Mouse (Mus musculus) gastrocnemius, postnatal 25 days (tissue): Measurements from ENCODE around the gene Insl6. TPM values are rescaled to one million over a fixed set of nuclear protein-coding genes. Genes with fewer than 3 reads are reported as not detected.

ENCODE experiments used
- DNase-seq: peaks from one replicate; pipeline ENCODE4 v3.0.0; 2022
- total RNA-seq, 2 experiments: library from RNA; stranded (reverse); gene quantifications; 1 replicate in 1 of 2; 2 replicates in 1 of 2; pipeline ENCODE4 v1.2.3; 2021

Insl6 gene
- total RNA-seq, 2 experiments from 2014 or later = not detected

DNA sequence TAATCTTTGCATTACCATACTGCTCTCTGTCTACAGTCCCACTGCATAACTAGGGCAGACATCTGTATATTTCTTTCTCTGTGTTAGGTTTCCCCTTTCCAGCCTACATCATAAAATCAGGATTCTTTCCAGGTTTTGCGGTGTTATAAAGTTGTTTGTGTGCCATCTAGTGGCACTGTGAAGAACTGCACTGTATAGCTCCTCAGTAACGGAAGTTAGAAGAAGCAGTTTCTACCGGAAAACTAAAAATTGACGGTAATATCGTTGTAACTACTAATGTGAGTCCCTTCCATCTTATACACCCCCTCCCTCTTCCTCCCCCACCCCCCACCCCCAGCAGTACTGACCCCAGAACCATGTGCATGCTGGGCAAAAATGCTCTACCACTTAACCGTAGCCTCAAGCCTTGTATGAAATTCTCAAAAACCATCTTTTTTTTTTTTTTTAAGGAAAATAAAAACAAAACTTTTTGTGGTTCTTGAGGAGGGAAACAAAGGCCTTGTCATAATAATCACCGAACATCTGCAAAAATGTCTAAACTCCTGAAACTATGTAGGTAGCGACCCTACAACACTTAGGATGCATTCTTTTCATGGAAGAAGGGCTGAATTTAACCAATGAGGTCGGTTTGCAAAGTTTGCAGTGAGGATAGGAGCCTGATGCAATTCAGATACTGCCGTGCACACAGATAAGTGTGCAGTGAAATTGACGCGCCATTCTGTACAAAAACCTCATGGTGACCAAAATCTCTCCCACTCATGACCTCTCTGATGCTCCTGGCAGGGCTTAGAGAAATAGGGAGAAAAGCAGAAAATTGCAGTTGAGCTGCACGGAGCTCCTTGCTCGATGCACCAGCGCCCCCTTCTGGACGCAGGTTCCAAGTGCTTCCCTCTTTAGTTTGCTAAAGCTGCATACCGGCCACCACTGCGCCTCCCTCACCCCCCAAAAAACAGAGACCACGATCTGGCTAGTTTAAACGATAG lies 30.0 kb upstream of the Insl6 start:
- DNase-seq = peak; percentile 65

DNA sequence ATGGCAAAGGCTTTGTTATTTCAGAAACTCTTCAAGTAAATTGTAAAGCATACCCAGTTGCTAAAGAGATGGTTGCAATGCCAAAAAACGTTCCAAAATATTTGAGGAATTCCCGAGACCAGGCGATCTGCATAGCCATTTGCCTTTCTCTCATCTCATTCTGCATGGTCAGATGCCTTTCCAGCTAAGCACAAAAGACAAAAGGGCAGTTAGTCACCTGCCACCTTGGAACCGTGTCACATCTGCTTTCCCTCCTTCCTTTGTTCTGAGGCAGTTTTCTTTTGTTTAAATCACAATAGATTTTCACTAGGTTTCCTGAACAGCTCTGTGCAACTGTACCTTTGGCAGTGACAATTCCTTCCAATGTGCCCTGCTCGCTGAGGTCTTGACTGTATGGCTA lies 25.8 kb upstream of the Insl6 start:
- DNase-seq = no peak

DNA sequence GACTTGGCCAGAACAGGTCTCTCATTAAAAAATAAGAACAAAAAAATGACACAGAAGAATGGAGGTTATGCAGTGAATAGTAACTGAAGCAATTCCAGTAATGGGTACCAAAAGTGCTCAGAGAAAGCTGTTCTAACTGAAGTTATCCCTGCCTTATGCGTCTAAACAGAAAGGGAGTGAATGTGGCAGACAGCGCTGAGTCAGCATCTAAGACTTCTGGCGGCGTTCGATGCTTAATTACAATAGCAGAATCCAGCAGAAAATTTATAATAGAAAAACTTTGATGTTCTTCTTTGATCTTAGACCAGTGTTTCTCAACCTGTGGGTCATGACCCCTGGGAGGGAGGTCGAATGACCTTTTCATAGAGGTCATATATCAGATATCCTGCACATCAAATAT lies 20.5 kb upstream of the Insl6 start:
- no peak for DNase-seq

- no peak for DNase-seq
Observed at GRCm38 (mm10) chr19:29344868-29345267, 19.7 kb upstream of the Insl6 start.

DNA sequence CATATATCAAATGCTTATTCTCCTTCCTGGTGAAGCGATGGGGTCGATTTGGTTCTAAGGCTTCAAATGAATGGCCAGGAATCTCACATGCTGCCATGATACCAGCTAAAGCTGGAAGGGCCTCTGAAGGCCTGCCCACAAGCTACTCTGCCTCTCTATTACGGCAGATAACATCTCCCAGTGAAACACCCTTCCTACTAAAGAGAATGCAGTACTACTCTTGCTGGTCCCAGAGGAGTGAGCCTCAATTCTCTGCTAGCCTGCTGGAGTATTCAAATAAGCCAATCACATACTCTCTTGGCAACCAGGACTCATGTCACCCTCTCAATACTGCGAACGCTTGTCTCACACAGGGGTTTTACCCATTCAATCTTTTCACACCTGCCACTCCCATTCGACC lies 17.1 kb upstream of the Insl6 start:
- no peak for DNase-seq

DNA sequence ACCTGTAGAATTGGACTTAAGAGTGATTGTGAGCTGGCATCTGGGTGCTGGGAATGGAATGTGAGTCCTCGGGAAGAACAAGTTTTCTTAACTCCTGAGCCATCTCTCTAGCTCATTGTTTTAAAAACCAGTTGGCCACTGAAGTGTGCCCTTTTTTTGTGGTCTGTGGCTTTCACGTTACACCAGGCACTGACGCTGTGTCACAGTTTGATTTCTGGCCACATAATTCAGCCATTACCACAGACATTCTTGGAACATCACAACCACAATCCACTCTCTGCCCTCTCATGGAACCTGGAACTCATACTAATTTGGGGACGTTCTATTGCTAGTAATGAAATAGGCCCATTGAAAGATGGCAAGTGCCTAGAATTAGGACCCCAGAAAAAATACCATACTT lies 15.9 kb upstream of the Insl6 start:
- no peak for DNase-seq

DNA sequence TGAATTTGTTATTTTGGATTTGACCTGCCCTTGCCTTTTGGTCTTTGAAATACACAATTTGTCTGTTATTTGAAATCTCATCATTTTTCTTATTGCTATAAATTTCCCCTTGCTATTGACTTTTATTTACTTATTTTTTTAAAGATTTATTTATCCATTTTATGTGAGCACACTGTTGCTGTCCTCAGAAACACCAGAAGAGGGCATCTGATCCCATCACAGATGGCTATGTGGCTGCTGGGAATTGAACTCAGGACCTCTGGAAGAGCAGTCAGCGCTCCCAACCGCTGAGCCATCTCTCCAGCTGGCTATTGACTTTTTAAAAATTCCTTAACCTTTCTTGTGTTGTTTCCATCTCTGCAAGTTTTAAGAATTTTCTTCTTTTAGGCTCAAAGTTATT lies 11.5 kb upstream of the Insl6 start:
- DNase-seq = no peak

DNA sequence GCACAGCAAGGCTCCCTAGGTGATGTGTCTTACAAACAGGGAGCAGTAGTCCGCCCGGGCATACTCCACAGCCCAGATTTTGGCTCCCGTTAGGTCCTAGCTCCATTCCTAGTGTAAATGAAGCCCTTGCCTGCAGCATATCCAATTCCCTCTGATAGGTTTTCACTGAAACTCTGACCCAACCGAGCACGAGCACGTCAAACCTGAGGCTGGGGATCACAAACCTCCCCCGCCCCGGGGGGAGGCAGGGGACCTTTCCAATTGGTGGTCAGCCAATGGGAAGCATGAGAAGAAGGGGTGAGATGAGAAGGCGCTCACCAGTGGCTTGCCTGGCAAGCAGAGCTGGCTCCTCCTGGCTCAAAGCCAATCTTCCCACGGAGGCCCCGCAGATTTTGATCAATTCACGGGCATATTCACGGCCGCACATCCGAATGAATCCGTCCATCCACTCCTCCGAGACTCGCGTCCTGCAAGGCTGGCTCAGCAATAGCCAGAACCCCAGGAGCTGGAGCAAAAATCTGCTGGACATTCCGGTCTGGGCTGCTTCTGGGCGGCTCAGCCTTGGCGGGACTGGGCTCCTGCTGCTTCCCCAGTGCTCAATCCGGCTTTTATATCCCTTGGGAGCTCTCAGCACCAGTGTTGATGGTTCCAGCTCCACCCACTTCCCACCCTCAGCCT lies 9.1 kb upstream of the Insl6 start, which contains the start of gene Rln1:
Gene Rln1, minus strand, starts transcription at position 603 of the 678 bp plus-strand sequence.
- DNase-seq = no peak

DNA sequence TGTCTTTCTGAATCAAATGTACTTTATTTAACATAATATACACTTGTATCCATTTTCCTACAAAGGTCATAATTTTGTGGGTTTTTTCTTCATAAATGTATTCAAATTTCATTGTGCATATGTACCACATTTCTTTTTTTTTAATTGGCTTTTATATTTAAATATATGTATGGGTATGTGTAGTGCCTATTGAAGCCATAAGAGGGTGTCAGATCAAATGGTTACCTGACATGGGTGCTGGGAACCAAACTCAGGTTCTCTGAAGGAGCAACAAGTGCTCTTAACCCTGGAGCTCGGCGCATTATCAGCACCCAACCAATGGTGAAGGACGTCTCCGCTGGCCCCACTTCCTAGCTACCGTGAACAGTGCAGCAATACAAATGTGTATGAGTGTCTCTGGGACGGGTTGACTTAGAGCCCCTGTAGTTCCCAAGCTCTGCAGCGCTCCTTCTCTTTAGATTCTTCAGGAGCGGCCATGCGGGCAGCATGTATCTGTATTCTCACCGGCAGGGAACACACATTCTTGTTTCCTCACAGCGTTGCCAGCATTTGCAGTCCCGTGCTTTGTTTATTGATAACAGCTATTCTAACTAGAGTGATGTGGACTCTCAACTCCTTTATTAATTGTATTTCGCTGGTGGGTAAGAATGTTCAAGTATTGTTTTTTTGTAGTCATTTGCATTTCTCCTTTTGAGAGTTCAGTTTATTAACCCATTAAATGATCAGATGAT lies 1.8 kb upstream of the Insl6 start:
- no peak for DNase-seq

DNA sequence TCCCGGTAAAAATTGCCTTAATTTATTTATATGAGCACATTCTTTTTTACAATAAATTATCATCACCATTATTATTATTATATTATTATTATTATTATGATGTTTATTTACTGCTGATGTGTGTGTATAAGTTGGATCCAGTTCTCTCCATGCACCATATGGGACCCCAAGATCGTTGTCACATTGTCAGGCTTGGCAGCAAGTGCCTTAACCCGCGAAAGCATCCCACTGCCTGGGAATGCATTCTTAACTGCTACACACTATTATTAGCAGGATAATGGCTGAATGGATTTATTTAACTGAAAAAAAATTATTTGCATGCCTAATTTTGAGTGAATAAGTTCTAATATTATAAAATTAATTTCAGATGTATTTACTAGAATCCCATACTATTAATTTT lies 1.2 kb upstream of the Insl6 start:
- no peak for DNase-seq

DNA sequence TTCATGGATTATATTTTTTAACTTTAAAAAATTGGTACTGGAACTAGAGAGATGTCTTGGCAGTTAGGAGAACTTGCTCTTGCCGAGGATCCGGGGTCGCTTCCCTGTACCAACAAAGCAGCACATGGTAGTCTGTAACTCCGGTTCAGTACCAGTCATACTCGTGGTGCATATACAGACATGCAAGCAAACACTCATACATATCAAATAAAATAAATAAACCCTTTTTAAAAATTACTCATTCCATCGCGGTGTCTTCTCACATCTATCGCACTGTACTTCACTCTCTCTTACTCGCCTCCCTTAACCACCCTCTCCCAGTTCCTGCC lies 660 bp upstream of the Insl6 start:
- DNase-seq = no peak

DNA sequence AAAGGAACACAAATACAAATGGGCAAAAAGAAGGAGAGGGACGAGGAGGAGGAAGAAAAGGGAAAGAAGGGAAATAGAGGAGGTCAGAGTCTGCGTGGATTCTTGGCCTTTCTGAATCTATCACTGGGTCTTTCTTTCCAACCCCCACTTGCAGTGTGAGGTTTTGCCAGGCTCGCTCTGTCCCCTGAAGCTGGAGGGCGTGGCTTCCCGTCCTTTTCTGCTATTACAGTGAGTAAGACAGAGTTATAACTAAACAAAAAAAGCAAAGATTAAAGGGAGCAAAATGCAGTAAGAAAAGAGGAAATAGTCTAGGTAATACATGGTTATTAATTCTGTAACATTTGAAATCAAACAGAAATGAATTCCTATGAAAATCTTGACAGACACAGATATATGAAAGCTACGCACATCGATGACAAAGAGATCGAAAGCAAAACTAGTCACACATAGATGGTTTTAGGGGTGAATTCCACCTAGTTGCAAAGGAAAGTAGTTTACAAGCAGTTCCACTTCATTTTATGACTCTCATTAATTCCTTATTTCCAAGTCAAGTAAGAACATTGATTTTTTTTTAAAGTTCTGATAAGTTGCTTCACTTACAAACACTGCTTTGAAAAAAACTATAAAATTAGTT lies 1.6 kb downstream of the Insl6 start:
- DNase-seq = no peak

DNA sequence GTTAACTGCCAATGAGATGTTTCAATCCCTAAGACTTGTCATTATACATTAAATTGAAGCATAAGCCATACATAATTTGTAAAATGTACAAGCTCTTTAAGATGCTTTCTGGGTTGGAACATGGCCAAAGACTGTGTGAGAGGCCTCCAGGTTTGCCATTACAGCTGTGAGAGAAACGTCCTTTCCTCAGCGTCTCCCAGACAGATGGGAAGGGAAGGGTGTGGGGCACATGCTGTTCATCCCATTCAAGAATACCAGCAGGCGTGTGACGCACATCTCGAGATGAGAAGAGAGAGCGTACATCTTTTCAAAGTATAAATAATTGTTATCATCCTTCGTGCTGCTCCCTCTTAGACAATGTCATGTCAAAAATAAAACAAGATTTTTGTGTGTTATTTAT lies 12.5 kb downstream of the Insl6 start:
- DNase-seq = no peak

- no peak for DNase-seq
Observed at GRCm38 (mm10) chr19:29311791-29312190, 13.4 kb downstream of the Insl6 start.

DNA sequence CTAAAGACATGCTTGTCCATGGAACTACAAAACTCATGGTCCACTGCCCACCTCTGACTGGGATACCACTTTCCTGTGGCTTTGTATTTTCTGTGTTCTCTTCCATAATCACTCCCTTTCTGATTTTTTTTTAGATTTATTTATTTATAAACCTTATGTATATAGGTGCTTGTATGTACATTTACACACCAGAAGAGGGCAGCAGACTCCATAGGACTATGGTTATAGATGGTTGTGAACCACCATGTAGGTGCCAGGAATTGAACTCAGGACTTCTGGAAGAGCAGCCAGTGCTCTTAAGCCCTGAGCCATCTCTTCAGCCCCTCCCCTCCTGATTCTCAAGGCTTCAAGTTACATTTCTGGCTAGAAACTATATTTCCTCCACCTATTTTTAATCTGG lies 16.3 kb downstream of the Insl6 start:
- DNase-seq = no peak

DNA sequence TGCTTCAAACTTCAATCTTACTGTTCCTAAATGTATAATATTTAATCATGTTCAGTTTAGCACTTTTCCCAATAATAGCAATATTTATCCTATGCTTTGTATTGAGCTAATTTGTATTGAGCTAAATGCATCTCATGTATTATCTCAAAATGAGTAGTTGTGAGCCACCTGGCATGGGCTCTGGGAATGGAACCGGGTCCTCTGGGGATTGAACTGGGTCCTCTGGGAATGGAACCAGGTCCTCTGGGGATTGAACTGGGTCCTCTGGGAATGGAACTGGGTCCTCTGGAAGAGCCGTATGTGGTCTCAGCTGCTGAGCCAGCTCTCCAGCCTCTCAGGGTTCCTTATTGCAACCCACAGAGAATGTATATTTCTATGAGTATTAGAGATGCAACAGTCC lies 23.0 kb downstream of the Insl6 start:
- DNase-seq = no peak

- DNase-seq = no peak
Observed at GRCm38 (mm10) chr19:29300919-29301318, 24.2 kb downstream of the Insl6 start.

GRCm38 (mm10) chr19:29297366-29297765 lies 27.8 kb downstream of the Insl6 start:
- DNase-seq = no peak

- no peak for DNase-seq
Observed at GRCm38 (mm10) chr19:29296166-29296565, 29.0 kb downstream of the Insl6 start.

GRCm38 (mm10) chr19:29294756-29295155 lies 30.4 kb downstream of the Insl6 start:
- DNase-seq = no peak

- DNase-seq = no peak
Observed at GRCm38 (mm10) chr19:29292546-29292945, 32.6 kb downstream of the Insl6 start.

DNA sequence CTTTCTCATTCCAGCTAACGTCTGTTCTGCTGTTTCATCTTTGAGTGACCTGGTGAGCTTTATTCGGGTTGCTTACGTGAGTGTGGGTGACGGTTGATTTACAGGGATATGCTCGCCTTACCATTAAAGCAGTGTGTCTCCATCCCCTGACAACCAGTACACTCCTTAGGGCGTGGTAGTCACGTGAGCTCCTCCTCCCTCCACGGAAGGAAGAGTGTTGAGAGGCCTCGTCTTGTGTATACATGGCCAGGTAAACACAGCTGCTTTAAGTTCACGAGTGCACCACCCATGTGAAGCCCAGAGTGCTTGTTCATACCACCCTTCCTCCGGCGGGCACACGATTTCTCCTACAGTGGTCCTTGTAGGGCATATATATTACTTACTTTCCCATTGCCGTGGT lies 33.6 kb downstream of the Insl6 start:
- no peak for DNase-seq
